Mouse (Mus musculus) small intestine, adult 2 months (tissue): ENCODE results near the gene Phc3.

Experiments
- CTCF ChIP-seq: fragments of 200-500 bp; IDR thresholded peaks from 2 replicates; pipeline ENCODE4 v1.5.1; 2012; ENCODE audit warnings: low read depth, mild to moderate bottlenecking, control low read depth, inconsistent platforms, low read length, moderate library complexity, mixed read lengths; ENCODE audit not compliant: insufficient replicate concordance, insufficient read length; ENCODE audit errors: extremely low read depth
- POLR2A ChIP-seq: fragments of 200-500 bp; IDR thresholded peaks from 2 replicates; pipeline ENCODE4 v1.6.1; 2012; ENCODE audit warnings: low read depth, mild to moderate bottlenecking, control low read depth, inconsistent platforms, low read length, moderate library complexity

GRCm38 (mm10) chr3:30982924-30983536 is 13.8 kb upstream of the Phc3 start:
- TF ChIP-seq POLR2A = no peak
- no peak for TF ChIP-seq CTCF
